Mouse (Mus musculus) spleen, adult 2 months (tissue): ENCODE results near the gene Krtap3-3.

Experiments used
- CTCF ChIP-seq: fragments of 200-500 bp; IDR thresholded peaks from 2 replicates; pipeline ENCODE4 v1.5.1; 2011; ENCODE audit warnings: mild to moderate bottlenecking, inconsistent platforms; ENCODE audit not compliant: insufficient read depth, insufficient read length, insufficient replicate concordance; ENCODE audit errors: extremely low read depth
- POLR2A ChIP-seq: fragments of 200-500 bp; IDR thresholded peaks from 2 replicates; pipeline ENCODE4 v1.6.1; 2011; ENCODE audit warnings: low read depth, low read length, inconsistent platforms

GRCm38 (mm10) chr11:99539721-99540120, 10.9 kb downstream of the Krtap3-3 start:
- TF ChIP-seq CTCF: no peak
- no peak for TF ChIP-seq POLR2A
